Mouse (Mus musculus) lung, adult 2 months (tissue): ENCODE measurements around the gene Serpina7.

Experiments used
- CTCF ChIP-seq: fragments of 200-500 bp; IDR thresholded peaks from 2 replicates; pipeline ENCODE4 v1.5.1; 2011; ENCODE audit warnings: mild to moderate bottlenecking, low read length, control low read depth; ENCODE audit not compliant: insufficient read depth
- POLR2A ChIP-seq: fragments of 200-500 bp; IDR thresholded peaks from 2 replicates; pipeline ENCODE4 v1.6.1; 2011; ENCODE audit warnings: low read depth, mild to moderate bottlenecking, control low read depth, low read length, borderline replicate concordance; ENCODE audit errors: extremely low read depth

DNA sequence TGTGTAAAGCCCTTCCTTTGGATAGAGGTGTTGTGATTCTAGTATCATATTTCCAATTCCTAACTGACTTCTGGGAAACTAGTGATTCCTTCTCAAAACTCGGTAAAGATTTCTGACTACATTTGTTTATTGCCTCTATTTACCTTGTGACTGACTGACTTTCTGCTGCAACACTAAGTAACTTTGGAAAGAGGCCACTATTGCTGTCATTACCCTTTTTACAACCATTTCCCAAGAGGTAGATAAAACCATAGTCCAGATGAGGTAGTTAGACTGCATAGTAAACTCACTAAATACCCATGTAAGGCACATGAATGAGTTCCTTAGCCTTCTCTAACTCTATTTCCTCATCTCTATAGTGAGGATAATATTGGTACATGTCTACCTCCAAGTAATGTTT is 43.9 kb downstream of the Serpina7 start:
- no peak for TF ChIP-seq POLR2A
- TF ChIP-seq CTCF: no peak
